Mouse (Mus musculus) c-Kit-negative CD71-positive TER-119-positive erythroid progenitor cells, embryonic 14.5 days (primary cell): ENCODE data around the gene Chd9.

Experiments used
- DNase-seq: peaks from one replicate; pipeline ENCODE4 v3.0.0-alpha.2; 2013; ENCODE audit warnings: low read depth, low spot score

Gene Chd9

DNA sequence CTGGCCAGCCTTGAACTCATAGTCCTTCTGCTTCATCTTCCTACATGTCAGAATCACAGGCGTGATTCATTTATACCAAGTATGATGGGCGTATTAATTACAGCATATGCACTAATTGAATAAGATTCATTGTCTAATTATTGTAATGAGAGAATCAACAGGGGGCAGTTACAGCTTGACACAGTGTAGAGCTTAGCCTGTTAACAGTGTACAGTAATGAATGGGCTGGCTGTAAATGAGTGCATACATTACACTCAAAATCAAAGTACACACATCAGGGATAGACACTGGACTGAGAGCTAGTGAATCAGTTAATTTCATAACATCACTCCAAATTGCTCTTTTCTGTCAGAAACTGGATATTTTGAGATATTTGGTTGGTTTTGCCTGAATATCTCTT lies 135.9 kb downstream of the Chd9 start:
- no peak for DNase-seq

DNA sequence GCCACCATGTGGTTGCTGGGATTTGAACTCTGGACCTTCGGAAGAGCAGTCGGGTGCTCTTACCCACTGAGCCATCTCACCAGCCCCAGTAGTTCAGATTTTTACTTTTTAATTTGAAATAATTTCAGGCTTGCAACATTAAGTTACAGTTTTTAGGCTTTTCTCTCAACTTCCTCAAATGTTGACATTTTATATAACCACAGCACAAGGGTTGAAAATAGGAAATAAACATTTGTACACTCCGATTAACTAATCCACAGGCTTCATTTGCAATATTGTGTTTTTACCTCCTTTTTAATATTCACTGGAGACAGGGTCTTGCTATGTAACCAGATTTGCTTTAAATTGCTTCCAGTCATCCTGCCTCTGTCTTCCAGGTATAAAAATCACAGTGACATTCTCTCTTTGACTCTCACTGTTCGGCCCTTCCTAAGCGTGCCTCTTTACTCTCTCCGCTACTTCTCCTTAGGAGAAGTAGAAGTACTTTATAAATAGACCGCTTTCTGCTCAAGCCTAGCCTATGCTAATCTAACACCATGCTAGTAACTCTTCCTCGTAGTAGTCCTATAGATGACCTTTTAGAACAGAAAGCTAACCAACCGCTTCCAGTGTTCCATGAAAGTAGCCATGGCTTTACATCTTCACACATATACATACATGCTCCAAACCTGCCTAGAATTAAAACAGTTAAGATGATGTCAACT lies 137.5 kb downstream of the Chd9 start:
- no peak for DNase-seq

DNA sequence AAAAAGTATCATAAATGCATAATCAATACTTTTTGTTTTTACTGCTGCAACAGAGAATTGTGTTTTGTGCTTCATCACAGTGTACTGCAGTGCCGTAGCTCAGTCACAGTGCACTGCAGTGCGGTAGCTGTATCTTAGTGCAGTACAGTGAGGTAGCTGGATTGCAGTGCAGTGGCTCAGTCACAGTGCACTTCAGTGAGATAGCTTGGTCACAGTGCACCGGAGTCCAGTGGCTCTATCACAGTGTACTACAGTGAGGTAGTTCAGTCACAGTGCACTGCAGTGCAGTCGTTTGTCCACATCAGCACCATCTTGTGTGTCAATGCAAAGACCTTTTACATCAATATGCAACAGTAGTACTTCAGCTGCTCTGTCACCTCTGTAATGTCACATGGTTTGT lies 140.2 kb downstream of the Chd9 start:
- DNase-seq, result no peak

DNA sequence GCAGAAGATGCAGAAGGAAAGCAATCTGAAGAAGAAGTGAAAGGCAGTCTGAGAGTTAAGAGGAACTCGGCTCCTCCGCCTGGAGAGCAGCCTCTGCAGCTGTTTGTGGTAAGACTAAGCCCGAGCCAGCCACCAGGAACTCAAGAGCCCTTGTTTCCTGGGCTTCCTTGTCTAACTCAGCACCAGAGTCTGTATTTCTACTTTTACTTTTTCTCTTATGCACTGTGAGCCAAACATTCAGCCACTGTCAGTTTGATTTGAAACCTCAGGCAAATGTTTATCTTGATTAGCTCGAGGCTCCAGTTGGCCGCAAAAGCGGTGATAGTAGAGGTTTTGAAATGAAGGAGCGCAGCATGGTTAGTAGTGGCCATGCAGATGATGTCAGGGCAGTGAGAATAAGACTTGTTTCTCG lies 148.8 kb downstream of the Chd9 start:
- no peak for DNase-seq

DNA sequence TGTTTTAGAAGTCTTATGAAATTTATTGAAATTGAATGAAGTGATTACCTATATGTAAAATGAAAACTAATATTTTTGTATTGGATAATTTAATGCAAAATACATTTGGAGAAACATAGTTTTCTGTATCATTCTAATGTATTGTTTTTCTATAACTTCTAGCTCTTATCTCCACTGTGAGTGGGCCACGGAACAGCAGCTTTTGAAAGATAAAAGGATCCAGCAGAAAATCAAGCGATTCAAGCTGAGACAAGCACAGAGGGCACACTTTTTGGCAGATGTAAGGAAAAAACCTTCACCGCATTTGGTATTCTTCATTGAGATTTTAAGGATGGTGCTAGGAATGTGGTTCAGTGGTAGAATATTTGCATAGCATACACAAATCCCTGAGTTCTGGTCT lies 150.6 kb downstream of the Chd9 start:
- no peak for DNase-seq

DNA sequence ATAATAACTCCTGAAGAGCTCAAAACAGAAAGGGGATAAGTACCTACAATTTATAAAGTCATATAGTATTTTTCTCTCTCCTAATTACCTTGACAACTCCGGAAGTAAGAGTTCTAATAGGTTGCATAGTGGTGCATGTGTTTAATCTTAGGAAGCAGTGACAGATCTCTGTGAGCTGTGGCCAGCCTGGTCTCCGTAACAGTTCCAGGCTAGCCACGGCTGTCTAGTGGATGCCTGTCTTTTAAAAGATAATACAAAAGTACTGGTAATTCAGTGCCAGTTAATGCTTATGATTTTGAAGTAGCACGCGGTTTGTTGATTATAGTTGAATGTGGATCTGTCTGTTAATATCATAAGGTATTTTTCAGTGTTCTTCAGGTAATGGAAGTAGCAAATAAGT lies 151.1 kb downstream of the Chd9 start:
- DNase-seq, result no peak

DNA sequence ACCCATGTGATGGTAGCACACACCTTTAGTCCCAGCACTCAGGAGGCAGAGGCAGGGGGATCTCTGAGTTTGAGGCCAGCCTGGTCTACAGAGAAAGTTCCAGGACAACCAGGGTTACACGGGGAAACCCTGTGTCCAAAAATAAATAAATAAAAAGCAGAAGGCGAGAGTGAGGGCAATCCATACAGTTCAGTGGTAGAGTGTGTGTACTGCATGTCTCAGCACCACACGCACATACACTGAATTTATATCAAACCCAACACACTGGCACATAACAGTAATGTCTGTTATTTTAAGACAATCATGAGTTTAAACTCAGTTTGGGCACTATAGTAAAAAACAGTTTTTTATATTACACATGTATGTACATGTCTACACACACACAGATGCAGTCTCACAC lies 153.9 kb downstream of the Chd9 start:
- DNase-seq, result no peak

DNA sequence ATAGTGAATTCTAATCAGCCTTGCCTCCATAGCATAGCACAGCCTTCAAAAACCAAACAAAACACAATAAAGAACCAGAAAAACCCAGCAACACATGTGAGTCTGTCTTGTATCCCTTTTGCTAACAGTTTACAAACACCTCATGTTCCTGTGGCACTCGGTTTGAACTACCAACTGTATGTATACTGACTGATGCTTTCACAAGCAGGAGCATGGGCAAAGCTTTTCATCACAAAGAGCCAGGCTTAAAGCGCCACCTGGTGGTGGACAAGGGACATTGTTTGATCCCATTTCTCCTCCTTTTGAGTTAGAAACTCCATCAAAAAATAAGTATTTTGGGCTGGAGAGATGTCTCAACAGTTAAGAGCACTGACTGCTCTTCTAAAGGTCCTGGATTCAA lies 191.6 kb downstream of the Chd9 start:
- DNase-seq, result peak; percentile 48

DNA sequence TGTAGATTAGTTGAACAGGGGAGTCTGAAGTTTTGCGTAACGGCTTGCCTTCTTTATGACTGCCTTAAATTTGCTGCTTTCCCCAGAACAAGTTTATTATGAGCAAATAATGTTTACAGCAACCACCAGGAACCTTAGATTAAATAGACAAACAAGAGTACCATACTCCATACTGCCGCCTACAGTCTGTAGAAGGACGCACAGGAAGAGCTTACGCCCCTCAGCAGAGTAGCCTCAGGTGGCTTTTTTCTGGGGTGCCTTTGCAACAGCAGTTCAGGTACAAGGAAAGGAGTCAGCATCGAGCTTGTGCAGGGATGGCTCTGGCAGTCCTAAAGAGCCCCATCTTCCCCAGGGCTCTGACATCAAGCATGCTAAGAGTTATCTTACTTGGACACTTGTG lies 206.3 kb downstream of the Chd9 start:
- DNase-seq, result no peak

DNA sequence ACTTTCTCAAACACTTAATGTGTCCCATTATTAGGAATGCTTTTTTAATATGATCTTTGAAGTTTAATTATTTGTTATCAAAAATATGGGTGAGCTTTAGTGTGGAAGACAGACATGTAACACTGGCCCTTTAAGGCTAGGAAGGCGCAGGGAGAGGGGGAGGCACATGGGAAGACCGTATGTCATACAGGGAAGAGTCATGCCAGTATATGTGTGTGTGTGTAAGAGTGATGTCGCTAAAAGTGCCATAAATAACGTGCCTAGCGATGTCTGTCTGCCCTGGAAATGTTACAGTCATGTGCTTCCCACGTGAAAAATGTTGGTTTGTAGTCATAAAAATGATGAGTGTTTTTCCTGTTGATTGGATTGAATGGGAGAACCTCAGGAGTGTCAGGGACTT lies 208.8 kb downstream of the Chd9 start:
- no peak for DNase-seq

DNA sequence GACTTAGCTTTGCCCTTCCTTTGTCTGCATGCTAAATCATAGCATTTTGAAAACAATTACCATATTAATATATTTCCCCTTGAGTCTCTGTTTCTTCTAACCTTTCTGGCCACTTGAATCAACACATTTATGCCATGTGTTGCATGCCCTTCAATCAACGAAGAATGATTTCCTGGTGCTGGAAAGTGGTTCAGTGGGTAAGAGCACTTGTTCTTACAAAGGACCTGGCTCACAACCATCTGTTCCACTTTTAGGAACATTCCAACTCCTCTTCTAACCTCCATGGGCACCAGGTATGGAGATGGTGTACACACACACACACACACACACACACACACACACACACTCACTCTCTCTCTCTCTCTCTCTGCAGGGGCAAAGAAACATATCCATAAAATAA lies 210.5 kb downstream of the Chd9 start:
- no peak for DNase-seq

DNA sequence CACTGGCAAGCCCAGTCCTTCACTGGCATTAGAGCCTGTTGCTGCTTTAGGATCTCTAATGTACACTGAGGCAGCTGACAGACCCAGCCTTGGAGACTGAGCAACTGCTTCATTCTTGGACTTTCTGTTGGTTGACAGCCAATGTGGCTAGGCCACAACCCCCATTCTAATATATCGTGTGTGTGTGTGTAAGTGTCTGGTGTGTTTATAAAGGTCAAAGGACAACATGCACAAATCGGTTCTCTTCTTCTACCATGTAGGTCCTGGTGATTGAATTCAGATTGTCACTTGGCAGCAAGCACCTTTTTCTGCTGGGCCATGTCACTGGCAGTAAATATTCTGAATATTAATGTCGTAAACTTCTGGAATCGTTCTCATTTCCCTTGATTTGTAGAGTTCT lies 218.2 kb downstream of the Chd9 start:
- no peak for DNase-seq

DNA sequence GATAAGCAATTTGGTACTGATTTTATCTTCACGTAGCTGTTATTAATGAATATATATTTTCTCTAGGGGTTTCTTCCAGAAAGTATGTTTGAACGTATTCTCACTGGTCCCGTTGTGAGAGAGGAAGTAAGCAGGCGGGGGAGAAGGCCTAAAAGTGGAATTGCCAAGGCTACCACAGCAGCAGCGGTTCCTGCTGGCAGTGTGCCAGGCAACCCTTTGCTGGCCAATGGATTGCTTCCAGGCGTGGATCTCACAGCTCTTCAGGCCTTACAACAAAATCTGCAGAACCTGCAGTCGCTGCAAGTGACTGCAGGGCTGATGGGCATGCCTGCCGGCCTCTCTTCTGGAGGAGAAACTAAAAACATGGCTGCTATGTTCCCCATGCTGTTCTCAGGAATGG lies 222.9 kb downstream of the Chd9 start:
- no peak for DNase-seq

DNA sequence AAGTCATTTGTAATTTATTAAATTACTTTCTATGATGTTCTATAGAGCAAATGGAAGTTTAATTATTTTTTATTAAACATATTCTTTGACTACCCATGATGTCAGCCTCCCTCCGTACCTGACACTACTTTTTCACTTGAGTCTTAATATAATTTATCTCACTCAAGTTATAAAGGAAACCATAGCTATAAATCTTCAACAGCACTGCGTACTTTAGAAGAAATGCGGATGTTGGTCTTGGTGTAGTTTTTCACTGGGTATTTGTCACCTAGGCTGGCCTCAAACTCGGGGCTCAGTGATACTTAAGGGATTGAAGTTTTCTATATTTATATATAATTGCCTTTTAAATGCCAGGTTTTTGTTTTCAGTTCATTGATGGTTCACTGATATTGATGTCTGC lies 226.3 kb downstream of the Chd9 start:
- no peak for DNase-seq

DNA sequence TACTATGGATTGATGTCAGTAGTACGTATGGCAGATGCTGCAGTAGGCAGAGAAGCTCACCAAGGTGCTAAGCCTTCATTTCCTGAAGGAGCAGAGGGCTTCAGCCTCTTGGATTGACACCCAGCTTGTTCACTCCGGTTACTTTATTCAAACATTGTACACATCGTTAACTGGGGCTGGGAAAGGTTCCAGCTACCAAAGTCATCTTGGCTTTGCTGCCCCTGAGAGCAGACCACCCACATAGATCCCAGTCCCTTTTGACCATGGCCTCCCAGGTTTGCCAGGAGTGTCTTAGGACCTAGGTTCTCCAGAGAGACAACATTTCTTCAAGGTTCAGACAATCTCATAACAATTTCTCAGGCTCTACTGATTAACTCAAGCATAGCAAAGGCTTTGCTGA lies 228.7 kb downstream of the Chd9 start:
- no peak for DNase-seq

DNA sequence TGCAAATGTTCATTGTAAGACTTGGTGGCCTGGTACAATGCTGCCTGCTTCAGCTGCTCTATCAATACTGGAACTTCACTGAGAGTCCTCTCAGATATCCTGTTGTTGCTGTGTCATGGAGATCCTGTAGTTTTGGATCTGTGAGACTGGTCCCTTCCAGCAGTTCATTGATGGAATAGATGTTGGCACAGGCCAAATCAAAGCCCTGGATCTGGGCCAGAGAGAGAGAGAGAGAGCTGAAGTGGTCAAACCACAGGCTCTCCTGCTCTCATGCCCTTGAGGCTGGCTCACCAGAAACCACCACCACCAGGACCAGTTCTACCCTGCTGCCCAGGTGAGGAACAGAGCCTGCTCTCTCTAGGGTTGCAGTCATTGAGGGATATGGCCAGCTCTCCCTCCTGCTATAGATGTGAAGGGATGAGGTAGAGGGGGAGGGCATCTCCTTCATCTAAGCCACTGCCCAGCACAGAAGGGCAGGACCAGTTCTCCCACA lies 231.0 kb downstream of the Chd9 start:
- DNase-seq, result no peak

DNA sequence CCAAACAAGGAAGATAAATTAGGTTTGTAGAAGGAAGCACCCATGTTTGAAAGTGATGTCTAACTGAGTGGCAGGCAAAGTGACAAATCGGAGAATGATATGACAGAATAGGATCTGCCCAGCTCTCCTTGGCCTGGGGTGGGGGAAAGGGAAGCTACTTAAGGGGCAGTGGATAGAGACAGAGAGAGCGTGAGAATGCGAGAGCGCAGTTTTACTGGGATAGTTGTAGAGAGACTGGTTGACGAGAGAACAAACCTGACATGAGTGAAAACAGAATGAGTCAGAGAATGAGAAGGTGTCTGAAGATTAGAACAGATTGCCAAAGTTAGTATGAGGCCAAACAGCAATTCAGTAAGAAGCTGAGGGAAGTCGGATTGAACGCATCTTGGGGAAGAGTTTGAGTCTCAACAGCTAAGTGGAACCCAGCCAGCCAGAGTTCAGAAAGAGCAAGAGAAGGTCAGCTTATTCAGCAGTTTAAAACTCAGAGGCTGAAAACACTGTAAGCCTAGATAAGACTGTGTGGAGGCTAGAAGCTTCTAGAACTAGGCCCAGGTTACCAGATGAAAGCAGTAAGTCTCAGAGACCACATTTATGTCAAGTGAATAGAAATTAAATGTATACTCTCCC lies 231.8 kb downstream of the Chd9 start:
- no peak for DNase-seq

DNA sequence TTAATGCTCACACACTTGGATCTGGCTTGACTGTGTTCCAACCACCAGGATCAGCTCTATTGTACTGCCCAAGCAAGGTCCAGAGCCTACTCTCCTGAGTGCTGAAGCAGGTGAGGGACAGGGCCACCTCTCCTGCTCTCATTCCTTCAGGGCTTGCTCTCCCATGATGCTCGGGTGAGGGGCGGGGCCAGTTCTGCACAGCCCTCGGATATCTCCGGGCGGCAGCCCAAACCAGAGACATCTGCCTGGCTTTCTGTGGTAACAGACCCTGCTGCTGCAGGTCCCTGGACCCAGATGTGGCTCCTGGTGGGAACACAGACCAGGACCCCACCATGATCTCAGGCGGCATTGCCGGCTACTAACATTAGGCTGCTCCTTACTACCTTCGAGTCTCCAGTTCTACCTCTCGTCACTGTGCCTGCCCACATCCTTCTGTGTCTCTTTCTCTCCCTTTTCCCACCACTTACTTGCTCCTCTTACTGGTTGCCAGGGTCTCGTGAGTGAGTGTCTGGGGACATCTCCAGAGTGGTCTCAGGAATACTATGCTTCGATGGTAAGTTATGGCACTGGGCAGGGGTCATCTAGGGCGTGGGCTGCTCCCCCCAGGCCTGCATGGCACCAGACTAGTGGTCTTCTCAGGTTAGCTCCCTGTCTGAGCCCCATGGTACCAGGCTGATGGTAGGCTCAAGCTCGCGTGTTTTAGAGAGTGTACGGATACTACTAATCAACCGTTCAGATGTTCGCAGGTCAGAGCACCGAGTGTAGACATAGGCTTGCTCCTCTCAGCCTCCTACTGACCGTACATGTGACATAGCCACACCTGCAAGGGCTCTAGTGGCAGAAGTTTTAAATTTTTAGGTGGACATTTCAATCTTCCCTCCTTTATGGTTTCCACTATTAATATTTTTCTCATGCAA lies 232.7 kb downstream of the Chd9 start:
- no peak for DNase-seq

DNA sequence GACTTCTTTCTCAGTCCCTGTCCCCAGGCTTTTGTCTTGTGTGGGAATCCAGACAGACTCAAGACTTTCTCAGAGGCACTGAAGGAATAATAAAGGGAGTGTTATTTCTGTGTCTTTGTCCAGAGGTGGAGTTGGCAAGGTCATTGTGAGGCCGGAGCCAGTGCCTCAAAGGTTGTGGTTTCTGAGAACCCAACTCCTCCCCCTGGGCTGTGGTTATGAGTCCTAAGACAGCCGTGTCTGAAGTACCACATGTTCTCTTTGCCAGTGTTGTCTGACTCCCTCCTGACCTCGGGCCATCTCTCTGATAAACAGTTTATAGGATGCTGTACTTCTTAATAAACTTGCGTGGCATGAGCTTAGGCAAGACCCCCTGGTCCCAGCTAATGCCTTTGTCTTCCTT lies 237.0 kb downstream of the Chd9 start:
- DNase-seq, result no peak

DNA sequence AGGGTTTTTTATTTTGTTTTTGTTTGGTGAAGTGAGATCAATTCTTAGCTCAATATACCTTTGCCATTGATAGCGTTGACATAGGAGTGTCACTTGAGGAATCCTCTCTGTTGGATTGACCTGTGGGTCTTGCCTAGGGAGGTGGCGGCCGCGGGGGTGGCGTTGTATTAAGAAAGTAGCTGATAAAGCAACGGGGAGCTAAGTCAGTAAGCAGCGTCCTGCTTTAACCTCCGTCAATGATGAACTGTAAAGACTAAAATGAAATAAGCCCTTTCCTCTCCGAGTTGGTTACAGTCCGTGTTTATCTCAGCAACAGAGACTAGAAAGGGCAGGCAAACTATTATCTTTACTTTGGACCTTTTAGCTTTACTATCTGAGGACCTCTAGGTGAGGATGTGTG lies 241.3 kb downstream of the Chd9 start:
- DNase-seq, result no peak

DNA sequence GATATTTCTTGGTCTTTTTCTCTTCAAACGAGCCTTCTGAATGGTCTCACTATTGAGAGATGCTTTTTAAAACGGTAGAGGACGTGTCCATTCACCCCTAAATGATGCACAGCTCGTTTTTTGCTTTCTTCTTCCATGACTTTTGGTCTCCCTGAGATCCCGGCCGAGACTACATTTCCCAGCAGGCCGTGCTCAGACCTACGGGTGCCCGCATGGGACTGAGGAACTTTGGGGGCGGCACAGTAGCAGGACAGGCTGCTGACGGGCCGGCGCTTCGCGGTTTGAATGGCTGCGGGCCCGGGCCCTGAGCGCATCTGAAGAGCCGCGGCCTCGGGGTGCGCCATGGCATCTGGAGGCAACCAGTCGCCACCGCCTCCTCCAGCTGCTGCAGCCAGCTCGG lies 241.7 kb downstream of the Chd9 start, which contains the start of gene Rbl2:
Rbl2 (plus strand) TSS at position 224 of the 400 bp plus-strand sequence.
- DNase-seq, result peak; percentile 76

DNA sequence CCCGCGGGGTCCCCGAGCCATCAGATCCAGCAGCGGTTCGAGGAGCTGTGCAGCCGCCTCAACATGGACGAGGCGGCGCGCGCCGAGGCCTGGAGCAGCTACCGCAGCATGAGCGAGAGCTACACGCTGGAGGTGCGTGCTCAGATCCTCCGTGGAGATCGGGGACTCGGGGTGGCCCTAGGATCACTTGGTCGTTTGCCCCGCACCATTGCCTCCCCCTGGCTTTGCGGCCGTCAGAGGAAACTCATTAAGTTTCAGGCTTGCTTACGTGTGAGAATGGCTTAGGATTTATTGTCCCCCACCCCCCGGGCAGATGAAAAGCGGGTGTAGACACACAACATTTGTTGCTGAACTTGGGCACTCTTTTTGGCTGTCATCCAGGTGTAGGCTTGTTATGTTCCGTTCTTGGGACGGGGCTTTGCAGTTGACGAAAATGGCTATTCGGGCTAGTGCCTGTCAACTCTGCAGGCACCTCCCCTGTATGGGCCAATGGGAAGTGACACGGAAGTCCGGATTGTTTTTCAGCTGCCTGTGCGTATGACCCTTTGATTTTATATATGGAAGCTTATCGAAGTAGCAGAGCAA lies 242.2 kb downstream of the Chd9 start:
- no peak for DNase-seq
